In genomic region chr8:57512141-57513056, GRCm38 (mm10) we compare ENCODE assay signal across 7 mouse cellular contexts. TPM values are rescaled to one million over a fixed set of nuclear protein-coding genes. Genes with fewer than 3 reads are reported as not detected.
A peak's percentile ranks its signal among the peaks of the same experiment; 100 is the strongest.
DNase-seq lines count a peak whose midpoint lies in the region; ATAC-seq lines count a peak whose summit lies in the region.

No protein-coding gene starts in this region.

- peaks cover 7% of the 10 kb centered on the region for H3K4me1 ChIP-seq in heart, embryonic 12.5 days (replicated peaks)
- H3K4me1 ChIP-seq in midbrain, embryonic 13.5 days (replicated peaks) = peaks cover 12% of the 10 kb centered on the region

- ATAC-seq in heart, embryonic 12.5 days (ENCODE audit: insufficient number of reproducible peaks, low FRiP score) = peak; percentile 60
- peak; percentile 60 for ATAC-seq in midbrain, embryonic 13.5 days

- H3K9ac ChIP-seq in heart, embryonic 12.5 days = peak overlapping the region; percentile 100
- H3K9ac ChIP-seq in midbrain, embryonic 13.5 days (replicated peaks) = peak overlapping the region; percentile 96

- 1% methylated on average over 88 of the region's 96 CpGs for WGBS in heart, embryonic 12.5 days
- WGBS in midbrain, embryonic 13.5 days = under 1% methylated on average over 72 of the region's 96 CpGs

- peak overlapping the region; percentile 73 for H3K4me2 ChIP-seq in heart, embryonic 12.5 days
- H3K4me2 ChIP-seq in midbrain, embryonic 13.5 days (replicated peaks) = peak overlapping the region; percentile 96

- H3K27ac ChIP-seq in heart, embryonic 12.5 days (ENCODE audit: poor library complexity, severe bottlenecking) = peak overlapping the region; percentile 100
- H3K27ac ChIP-seq in midbrain, embryonic 13.5 days = peak overlapping the region; percentile 99

- peak overlapping the region; percentile 90 for H3K4me3 ChIP-seq in heart, embryonic 12.5 days
- H3K4me3 ChIP-seq in midbrain, embryonic 13.5 days (replicated peaks) = peak overlapping the region; percentile 84

- peaks cover 29% of the 10 kb centered on the region for H3K36me3 ChIP-seq in heart, embryonic 12.5 days
- H3K36me3 ChIP-seq in midbrain, embryonic 13.5 days = peaks cover 7% of the 10 kb centered on the region; the same call in 1 of the 2 replicates

- DNase-seq in urinary bladder, postnatal 14 days (ENCODE audit: low spot score) = peak; percentile 10
- no peak for DNase-seq in urinary bladder, postnatal 36 days (ENCODE audit: low spot score in 2 of 2)
- DNase-seq in cerebellum, adult 11-12 months = peak; percentile 55
- DNase-seq in kidney, postnatal 10 days = peak; percentile 72
- peak; percentile 73 for DNase-seq in thymus, postnatal 4 days

- no peaks in the 10 kb centered on the region for H3K9me3 ChIP-seq in heart, embryonic 12.5 days (replicated peaks)
- H3K9me3 ChIP-seq in midbrain, embryonic 13.5 days = no peaks in the 10 kb centered on the region

- no peaks in the 10 kb centered on the region for H3K27me3 ChIP-seq in heart, embryonic 12.5 days (replicated peaks)
- no peaks in the 10 kb centered on the region for H3K27me3 ChIP-seq in midbrain, embryonic 13.5 days

RNA-seq across cellular contexts. Expression of gene Hmgb2, which starts 0.7 kb away (rescaled TPM):
- 346 and 354 TPM in 2 replicates for polyA plus RNA-seq in heart, embryonic 12.5 days (2016; fragmentation: Nextera tagmentation; extraction: Ambion mirVana)
- polyA plus RNA-seq in midbrain, embryonic 13.5 days (2015; fragmentation: Nextera tagmentation; extraction: Ambion mirVana) = 210 and 259 TPM in 2 replicates

RNA-seq across cellular contexts. Expression of gene Sap30, which starts 24.7 kb away (rescaled TPM):
- 61.0 and 66.5 TPM in 2 replicates for polyA plus RNA-seq in heart, embryonic 12.5 days (2016; fragmentation: Nextera tagmentation; extraction: Ambion mirVana)
- polyA plus RNA-seq in midbrain, embryonic 13.5 days (2015; fragmentation: Nextera tagmentation; extraction: Ambion mirVana) = 61.5 and 76.2 TPM in 2 replicates

RNA-seq across cellular contexts. Expression of gene Scrg1, which starts 56.7 kb away (rescaled TPM):
- 0.58 and 1.6 TPM in 2 replicates for polyA plus RNA-seq in heart, embryonic 12.5 days (2016; fragmentation: Nextera tagmentation; extraction: Ambion mirVana)
- polyA plus RNA-seq in midbrain, embryonic 13.5 days (2015; fragmentation: Nextera tagmentation; extraction: Ambion mirVana) = 2.5 and 3.3 TPM in 2 replicates

Comparison
In these comparisons a context has a peak if more than half of its experiments do, and no peak if none do; other contexts are left out.
1. DNase-seq: peak in urinary bladder, postnatal 14 days (single experiment), cerebellum, adult 11-12 months (single experiment), kidney, postnatal 10 days (single experiment) and thymus, postnatal 4 days (single experiment); none in urinary bladder, postnatal 36 days (0 of 2).